Mouse (Mus musculus) heart, postnatal 14 days (tissue): ENCODE data around the gene Gsn. TPM values are rescaled to one million over a fixed set of nuclear protein-coding genes. Genes with fewer than 3 reads are reported as not detected.

Source experiments
- DNase-seq, 2 experiments: peaks; one replicate each; pipeline ENCODE4 v3.0.0; 2021 to 2022
- intact Hi-C: fragments of 180-260 bp; cut with DNase I; formaldehyde crosslinking; loops from one replicate; pipeline ENCODE4 v1.15.1; 2025
- long read RNA-seq, 2 experiments: library from polyadenylated mRNA; stranded (forward); transcript quantifications; one replicate each; pipeline ENCODE4 v2.0.0; 2021
- total RNA-seq, 2 experiments: library from RNA; stranded (reverse); gene quantifications; 2 replicates each; pipeline ENCODE4 v1.2.3; 2021

Gene Gsn
- total RNA-seq = 100 to 1,000 TPM; 271 to 430 TPM
- long read RNA-seq, experiment 1, transcript Gsn-201 (17 exons, 2,653 nt) = major isoform, 1,596 of 1,729 reads
- long read RNA-seq, experiment 1, transcript Gsn-205 (18 exons, 2,607 nt) = minor isoform, 46 of 1,729 reads
- long read RNA-seq, experiment 1, partial matches to known transcripts = 36 of 1,729 reads
- long read RNA-seq, experiment 1, other reads (novel, unspliced or antisense) = 51 of 1,729 reads
- long read RNA-seq, experiment 2, transcript Gsn-205 (18 exons, 2,607 nt) = minor isoform, 52 of 2,144 reads
- long read RNA-seq, experiment 2, transcript Gsn-201 (17 exons, 2,653 nt) = major isoform, 2,004 of 2,144 reads
- long read RNA-seq, experiment 2, partial matches to known transcripts = 40 of 2,144 reads
- long read RNA-seq, experiment 2, other reads (novel, unspliced or antisense) = 48 of 2,144 reads

GRCm38 (mm10) chr2:35255885-35256833, at the start of gene Gsn:
Gsn (plus strand) TSS chr2:35256380.
- peak; percentile 86 to 88 for DNase-seq
- intact Hi-C loops = no loop called here

- no peak for DNase-seq
- intact Hi-C loops = loop anchor here (10.0 kb wide), 1 partner anchor 138 kb away; no protein-coding TSS in a partner anchor
Measured at GRCm38 (mm10) chr2:35206761-35207160, 49.4 kb upstream of the Gsn start.

GRCm38 (mm10) chr2:35208054-35208453, 48.1 kb upstream of the Gsn start:
- intact Hi-C loops = loop anchor here (10.0 kb wide), 1 partner anchor 137 kb away; no protein-coding TSS in a partner anchor
- DNase-seq = no peak

DNA sequence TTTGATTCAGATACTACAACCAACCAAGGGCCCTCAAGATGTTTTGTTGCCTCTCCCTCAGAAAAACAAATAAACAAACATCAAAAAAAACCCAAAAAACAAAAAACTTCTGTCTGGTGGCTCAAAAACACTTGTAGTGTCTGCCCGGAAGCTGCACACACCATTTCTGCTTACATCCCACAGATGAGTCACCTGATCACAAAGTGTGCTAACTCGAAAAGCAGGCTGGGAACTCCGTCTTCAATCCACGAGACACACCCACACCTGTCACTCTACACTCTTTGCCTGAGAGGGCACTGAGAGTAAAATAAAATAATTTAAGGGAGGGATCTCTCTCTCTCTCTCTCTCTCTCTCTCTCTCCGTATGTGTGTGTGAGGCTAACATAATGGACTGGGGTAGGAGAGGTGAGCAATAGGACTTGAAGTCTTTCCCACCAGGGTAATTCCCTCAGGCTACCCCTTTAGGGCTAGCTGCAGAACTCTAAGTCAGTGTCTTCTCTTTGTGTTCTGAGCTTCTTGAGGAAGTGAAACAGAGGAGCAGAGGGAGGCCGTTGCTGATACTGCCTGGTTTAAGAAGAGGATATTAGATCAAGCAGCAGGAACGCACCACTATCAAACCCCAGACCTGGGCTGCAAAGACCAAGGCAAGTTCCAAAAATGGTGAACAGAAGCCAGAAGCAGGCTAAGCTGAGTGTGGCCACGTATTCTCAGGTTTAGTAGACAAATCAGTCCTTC, 47.1 kb upstream of the Gsn start:
- intact Hi-C loops = loop anchor here (10.0 kb wide), 1 partner anchor 136 kb away; no protein-coding TSS in a partner anchor
- no peak for DNase-seq

DNA sequence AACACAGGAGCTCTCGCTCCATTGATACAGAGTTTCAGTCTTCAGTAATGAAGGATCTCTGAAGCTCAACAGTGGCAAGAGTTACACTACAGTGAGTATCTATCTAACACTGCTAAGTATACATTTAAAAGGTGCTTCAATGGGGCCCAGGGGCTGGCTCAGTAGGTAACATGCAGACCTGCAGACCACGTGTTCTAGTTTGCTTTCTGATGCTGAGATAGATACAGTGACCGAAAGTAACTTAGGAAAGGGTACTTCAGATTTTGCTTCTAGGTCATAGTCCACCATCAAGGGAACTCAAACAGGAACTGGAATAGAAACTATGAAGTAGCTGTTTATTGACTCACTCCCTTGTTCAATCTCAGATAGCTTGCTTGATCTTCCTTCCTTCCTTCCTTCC, 44.5 kb upstream of the Gsn start:
- no peak for DNase-seq
- intact Hi-C loops = no loop called here

DNA sequence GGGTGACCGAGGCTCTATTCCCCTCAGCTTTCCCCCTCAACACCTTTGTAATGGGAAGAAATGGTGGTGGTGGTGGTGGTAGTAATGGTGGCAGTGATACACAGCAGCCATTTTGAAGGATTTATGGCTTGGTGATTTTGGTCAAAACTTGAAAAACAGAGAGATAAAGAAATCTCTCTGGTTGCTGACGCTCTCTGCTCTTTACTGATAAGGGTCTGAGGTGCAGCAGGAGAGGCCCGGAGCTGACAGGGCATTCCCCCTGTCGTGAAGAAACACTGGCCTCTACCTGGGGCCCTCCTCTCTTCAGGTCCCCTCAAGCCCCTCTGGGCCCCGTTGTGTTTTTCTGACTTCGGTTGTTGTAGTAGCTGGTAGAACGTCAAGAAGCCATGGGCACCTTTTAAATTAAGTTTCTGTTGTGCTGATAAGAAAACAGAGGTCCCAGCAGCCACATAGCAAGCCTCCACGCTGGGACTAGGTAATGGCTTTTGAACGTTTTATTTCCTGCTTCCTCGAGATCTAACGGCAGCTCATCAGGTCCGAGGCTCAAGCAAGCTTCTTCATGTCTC, 42.8 kb upstream of the Gsn start:
- intact Hi-C loops = no loop called here
- DNase-seq = no peak

- intact Hi-C loops = loop anchor here (1.0 to 5.0 kb wide), 2 partner anchors 54 to 182 kb away; partner anchors contain the start of gene 4930402F06Rik
- peak; percentile 84 to 91 for DNase-seq
Measured at GRCm38 (mm10) chr2:35214881-35215358, 41.3 kb upstream of the Gsn start.

DNA sequence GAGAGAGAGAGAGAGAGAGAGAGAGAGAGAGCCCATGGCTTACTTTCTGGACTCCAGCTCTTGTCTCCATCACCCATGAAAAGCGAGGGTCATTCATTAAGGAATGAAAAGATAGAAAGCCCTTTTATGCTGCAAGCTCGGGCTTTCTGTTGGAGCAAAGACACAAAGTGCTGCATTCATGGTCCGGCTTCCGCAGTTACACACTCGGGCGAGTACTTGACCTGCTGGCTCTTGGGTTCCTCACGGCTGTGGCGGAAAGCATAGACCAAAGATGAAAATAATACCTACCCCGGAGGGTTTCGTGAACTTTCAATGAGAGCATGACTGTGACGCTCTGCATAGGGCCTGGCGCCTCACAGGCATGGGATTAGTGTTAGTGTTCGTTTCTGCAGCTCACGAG, 40.8 kb upstream of the Gsn start:
- no peak for DNase-seq
- intact Hi-C loops = loop anchor here (1.0 to 5.0 kb wide), 2 partner anchors 54 to 182 kb away; partner anchors contain the start of gene 4930402F06Rik

DNA sequence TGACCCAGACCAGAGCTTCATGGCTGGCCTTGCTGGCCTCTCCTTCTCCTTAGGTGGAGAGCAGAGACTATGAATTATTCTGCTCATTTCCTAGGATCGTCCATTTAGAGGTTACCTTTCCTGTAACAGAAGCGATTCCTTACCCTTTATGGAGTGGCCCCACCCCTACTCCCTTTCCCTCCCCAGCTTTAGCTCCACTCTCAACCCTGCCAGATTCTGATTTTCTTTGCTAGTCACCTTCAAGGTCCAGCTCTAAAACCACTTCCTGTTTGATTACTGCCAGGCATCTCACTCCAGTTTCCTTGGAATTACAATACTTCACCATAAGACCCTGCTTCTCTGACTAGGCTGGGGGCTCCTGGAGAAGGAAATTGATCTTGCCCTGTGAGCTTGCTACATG, 39.5 kb upstream of the Gsn start:
- intact Hi-C loops = loop anchor here (5.0 kb wide), 1 partner anchor 181 kb away; the partner anchor contains the start of gene 4930402F06Rik

DNA sequence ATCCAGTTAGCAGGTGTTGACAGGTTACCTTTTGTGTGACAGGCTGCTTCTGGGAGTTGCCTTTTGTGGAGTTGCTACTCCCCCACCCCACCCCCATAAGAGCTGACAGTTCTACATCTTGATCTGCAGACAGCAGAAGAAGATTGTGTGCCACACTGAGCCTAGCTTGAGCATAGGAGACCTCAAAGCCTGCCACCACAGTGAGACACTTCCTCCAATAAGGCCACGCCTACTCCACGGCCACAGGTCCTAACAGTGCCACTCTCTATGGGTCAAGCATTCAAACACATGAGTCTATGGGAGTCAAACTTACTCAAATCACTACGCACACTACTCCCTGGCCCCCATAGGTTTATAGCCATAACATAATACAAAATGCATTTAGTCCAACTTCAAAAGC, 37.4 kb upstream of the Gsn start:
- intact Hi-C loops = loop anchor here (5.0 kb wide), 1 partner anchor 179 kb away; the partner anchor contains the start of gene 4930402F06Rik
- DNase-seq = no peak

More for the DNA sequence above, 39.5 kb upstream of the Gsn start:
- DNase-seq = no peak

GRCm38 (mm10) chr2:35222822-35223391, 33.3 kb upstream of the Gsn start:
- intact Hi-C loops = no loop called here
- DNase-seq = no peak

GRCm38 (mm10) chr2:35224285-35224684, 31.9 kb upstream of the Gsn start:
- no peak for DNase-seq
- intact Hi-C loops = no loop called here

- DNase-seq = no peak
- intact Hi-C loops = no loop called here
Measured at GRCm38 (mm10) chr2:35228145-35228544, 28.0 kb upstream of the Gsn start.

GRCm38 (mm10) chr2:35230215-35230614, 26.0 kb upstream of the Gsn start:
- intact Hi-C loops = no loop called here
- no peak for DNase-seq

- peak; percentile 57 to 58 for DNase-seq
- intact Hi-C loops = no loop called here
Measured at GRCm38 (mm10) chr2:35231871-35232270, 24.3 kb upstream of the Gsn start.

DNA sequence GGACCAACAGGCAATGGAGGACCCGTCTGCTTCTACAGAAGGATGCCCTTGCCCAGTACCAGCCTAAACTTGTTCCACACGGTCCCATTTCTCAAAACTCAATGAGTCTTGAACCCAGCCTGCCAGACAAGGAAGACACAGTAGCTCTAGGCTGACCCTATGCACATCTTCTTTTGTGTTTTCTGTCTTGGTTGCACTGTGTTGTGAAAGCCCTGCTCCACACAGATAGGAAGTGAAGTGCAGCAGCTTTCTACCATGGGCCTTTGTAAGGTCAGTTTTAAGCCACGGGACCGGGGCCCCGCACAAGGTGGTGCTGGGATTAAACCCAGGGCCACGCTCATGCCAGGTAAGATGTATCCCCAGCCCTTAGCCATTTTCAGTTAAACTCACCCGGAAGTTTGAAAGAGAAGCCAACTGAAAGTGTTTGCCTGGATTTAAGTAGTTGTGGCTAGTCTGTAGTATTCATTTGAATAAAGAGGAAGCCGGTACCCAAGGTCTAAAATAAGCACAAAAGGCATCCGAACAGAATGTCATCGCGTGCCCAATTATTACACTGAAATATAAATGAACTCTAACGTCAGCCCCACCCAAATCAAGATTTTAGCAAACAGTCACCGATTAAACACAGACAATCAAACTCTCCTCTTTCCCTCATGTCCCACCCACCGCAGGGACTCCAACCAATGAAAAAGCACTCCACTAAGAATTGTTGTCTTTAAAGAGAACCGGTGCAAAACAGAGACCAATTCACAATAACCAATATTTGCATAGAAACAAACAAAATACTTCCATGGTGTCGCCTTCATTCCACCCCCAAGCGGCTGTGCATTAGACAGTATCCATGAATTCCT, 23.4 kb upstream of the Gsn start:
- DNase-seq = no peak
- intact Hi-C loops = no loop called here

- intact Hi-C loops = no loop called here
Measured at GRCm38 (mm10) chr2:35233898-35234297, 22.3 kb upstream of the Gsn start.

GRCm38 (mm10) chr2:35235021-35235420, 21.2 kb upstream of the Gsn start:
- peak in 1 of 2 experiments; percentile 22 for DNase-seq
- intact Hi-C loops = no loop called here

More at GRCm38 (mm10) chr2:35233898-35234297, 22.3 kb upstream of the Gsn start:
- DNase-seq = no peak
